Mouse (Mus musculus) adrenal gland, adult 18-20 months (tissue): ENCODE data around the gene 1700007K13Rik. TPM values are rescaled to one million over a fixed set of nuclear protein-coding genes. Genes with fewer than 3 reads are reported as not detected.
"Not testable (repeated sequence)": the region's sequence is repeated elsewhere in the genome, so short reads cannot be mapped to it uniquely, and the experiment has no call there.

Experiments
- DNase-seq, 2 experiments: peaks; one replicate each; pipeline ENCODE4 v3.0.0; 2021 to 2022; ENCODE audit warnings: low spot score in 2 of 2
- long read RNA-seq, 2 experiments: library from polyadenylated mRNA; stranded (forward); transcript quantifications; one replicate each; pipeline ENCODE4 v2.0.0; 2021
- total RNA-seq, 2 experiments: library from RNA; stranded (reverse); gene quantifications; 1 replicate in 1 of 2; 2 replicates in 1 of 2; pipeline ENCODE4 v1.2.3; 2021

Gene 1700007K13Rik
- 1 to 10 TPM; 1.4 to 2.8 TPM for total RNA-seq
- long read RNA-seq, experiment 1, partial matches to known transcripts = 0 of 1 reads
- long read RNA-seq, experiment 1, other reads (novel, unspliced or antisense) = 1 of 1 reads
- long read RNA-seq, experiment 2 = 0 reads

DNA sequence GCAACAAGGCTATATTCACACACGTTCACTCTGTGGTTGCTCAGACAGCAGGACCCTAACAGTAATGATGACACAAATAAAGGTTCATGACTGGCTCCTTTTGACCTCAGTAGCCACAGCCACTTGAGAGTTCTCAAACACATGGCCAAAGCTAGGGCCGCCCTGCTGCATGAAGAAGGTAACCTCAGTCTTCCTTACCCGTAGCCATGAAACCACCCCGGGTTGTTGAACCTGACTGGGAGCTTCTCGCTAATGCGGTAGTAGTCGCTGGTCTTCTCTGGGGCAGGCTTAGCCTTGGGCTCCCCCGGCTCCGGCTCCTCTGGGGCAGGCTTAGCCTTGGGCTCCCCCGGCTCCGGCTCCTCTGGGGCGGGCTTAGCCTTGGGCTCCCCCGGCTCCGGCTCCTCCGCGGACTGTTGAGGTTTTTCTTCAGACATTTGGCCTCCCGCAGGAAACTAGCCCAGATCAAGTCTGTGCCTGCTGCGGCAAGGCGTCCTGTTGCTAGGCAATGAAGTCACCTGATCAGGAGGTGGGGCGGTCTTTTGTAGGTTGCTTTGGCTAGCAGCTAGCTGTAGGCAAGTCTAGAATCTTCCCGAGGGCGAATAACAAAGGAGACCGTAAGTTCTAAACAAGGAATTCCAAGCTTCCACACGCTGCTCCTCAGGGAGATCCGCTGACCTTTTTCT, at the start of gene 1700007K13Rik:
1700007K13Rik (minus strand) TSS at position 497 of the 683 bp plus-strand sequence.
- DNase-seq = peak; percentile 39 to 56

GRCm38 (mm10) chr2:28514489-28514888, 48.4 kb upstream of the 1700007K13Rik start:
- peak; percentile 82 to 84 for DNase-seq

- DNase-seq = peak in 1 of 2 experiments; percentile 50
Measured at GRCm38 (mm10) chr2:28513431-28514370, 47.6 kb upstream of the 1700007K13Rik start.

GRCm38 (mm10) chr2:28512798-28513401, 46.8 kb upstream of the 1700007K13Rik start, which contains the start of gene Ralgds:
Gene Ralgds (plus strand): TSS chr2:28513125.
- no peak for DNase-seq

GRCm38 (mm10) chr2:28511600-28511999, 45.5 kb upstream of the 1700007K13Rik start:
- peak in 1 of 2 experiments; percentile 12 for DNase-seq

- peak in 1 of 2 experiments; percentile 9 for DNase-seq
Measured at GRCm38 (mm10) chr2:28506291-28506690, 40.2 kb upstream of the 1700007K13Rik start.

- peak in 1 of 2 experiments; percentile 10 for DNase-seq
Measured at GRCm38 (mm10) chr2:28505795-28506194, 39.7 kb upstream of the 1700007K13Rik start, which contains the start of gene Gm10134. Gene Gm10134 (plus strand): TSS chr2:28506095.

DNA sequence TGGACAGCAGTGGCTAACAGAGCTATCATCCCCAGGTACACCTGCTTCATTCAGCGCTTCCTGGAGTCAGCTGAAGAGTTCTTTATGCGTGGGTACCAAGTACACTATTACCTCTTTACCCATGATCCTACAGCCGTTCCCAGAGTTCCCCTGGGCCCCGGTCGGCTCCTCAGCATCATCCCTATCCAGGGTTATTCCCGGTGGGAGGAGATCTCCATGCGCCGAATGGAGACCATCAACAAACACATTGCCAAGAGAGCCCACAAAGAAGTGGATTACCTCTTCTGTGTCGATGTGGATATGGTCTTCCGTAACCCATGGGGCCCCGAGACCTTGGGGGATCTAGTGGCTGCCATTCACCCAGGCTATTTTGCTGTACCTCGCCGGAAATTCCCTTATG, 38.5 kb upstream of the 1700007K13Rik start:
- peak in 1 of 2 experiments; percentile 8 for DNase-seq

- DNase-seq = no peak
Measured at GRCm38 (mm10) chr2:28502987-28503386, 36.9 kb upstream of the 1700007K13Rik start.

- no peak for DNase-seq
Measured at GRCm38 (mm10) chr2:28498431-28498830, 32.3 kb upstream of the 1700007K13Rik start.

- DNase-seq = no peak
Measured at GRCm38 (mm10) chr2:28497561-28497960, 31.4 kb upstream of the 1700007K13Rik start.

DNA sequence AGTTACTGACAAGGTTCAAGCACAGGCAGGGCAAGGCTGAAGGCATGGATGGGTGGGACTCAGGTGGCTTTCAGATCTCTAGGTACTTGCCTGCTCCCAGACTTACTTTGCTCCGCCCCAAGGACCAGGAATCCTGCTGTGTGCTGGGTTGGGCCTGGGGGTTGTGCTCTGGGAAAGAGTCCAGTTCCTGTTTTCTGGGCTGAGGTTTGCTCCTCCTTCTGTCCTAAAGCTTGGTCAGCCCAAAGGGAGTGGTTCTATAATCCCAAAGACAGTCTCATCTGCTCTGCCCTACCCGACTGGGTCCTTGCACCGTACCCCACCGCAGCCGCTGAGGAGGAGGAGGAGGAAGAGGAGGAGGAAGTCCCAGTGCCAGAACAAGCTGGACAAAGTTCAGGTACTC, 30.5 kb upstream of the 1700007K13Rik start, which contains the start of gene Gbgt1:
Gbgt1 (plus strand) TSS at position 221 of the 400 bp plus-strand sequence.
- DNase-seq = no peak

- no peak for DNase-seq
Measured at GRCm38 (mm10) chr2:28495801-28496595, 29.9 kb upstream of the 1700007K13Rik start.

GRCm38 (mm10) chr2:28495207-28495756, 29.1 kb upstream of the 1700007K13Rik start:
- no peak for DNase-seq

DNA sequence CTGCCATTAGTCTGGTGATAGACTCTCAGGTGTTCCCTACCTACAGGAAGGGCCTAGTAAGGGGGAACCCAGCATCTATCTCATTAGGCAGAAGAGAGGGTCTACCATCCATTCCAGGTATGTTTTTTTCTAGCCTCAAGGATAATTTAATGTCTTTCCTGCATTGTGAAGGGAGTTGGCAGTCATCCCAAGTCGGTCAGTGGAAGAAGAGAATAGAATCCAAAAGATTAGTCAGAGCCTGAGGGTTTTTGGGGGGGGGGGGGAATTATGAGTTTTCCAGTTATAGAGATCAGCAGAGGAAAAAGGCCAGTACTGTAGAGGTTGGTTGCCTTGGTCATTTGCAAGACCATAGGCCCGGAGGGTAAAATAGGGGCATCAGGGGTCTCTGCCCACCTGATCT, 28.4 kb upstream of the 1700007K13Rik start:
- DNase-seq = no peak

DNA sequence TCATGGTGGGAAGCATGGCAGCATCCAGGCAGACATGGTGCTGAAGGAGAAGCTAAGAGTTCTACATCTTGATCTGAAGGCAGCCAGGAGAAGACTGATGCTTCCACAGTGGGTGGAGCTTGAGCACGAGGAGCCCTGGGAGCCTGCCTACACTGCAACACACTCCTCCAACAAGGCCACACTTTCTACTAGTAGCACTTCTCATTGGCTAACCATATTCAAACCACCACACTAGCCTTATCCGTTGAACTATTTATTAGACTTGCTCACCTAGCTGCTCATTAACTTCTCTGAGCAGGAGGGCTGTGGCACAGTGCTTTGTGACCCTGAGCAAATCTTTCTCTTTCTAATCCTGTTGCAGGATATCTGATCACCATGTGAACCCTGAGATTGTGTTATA, 17.7 kb upstream of the 1700007K13Rik start:
- no peak for DNase-seq

GRCm38 (mm10) chr2:28479208-28480204, 13.4 kb upstream of the 1700007K13Rik start:
- no peak for DNase-seq

GRCm38 (mm10) chr2:28477993-28478392, 11.9 kb upstream of the 1700007K13Rik start:
- DNase-seq = not testable (repeated sequence)
